Mouse (Mus musculus) bone marrow, adult 2 months (tissue): ENCODE results near the gene Pold1. TPM values are rescaled to one million over a fixed set of nuclear protein-coding genes. Genes with fewer than 3 reads are reported as not detected.

Experiments
- H3K27ac ChIP-seq: fragments of 200-500 bp; 2 replicates; pipeline ENCODE4 v1.5.1; 2012; ENCODE audit warnings: low read depth, mild to moderate bottlenecking, control low read depth, inconsistent platforms, low read length; ENCODE audit not compliant: control insufficient read depth, poor library complexity, insufficient read depth
- H3K4me1 ChIP-seq: fragments of 200-500 bp; 2 replicates; pipeline ENCODE4 v1.6.1; 2011; ENCODE audit warnings: low read length; ENCODE audit not compliant: control insufficient read depth, insufficient read depth
- H3K4me3 ChIP-seq: fragments of 200-500 bp; replicated peaks from 2 replicates; pipeline ENCODE3; 2011; ENCODE audit warnings: mild to moderate bottlenecking, low read depth, low read length, control low read depth; ENCODE audit not compliant: control insufficient read depth
- CTCF ChIP-seq: fragments of 200-500 bp; IDR thresholded peaks from 2 replicates; pipeline ENCODE4 v1.5.1; 2011; ENCODE audit warnings: low read length, control low read depth; ENCODE audit not compliant: control insufficient read depth, insufficient read depth
- POLR2A ChIP-seq: fragments of 200-500 bp; IDR thresholded peaks from 2 replicates; pipeline ENCODE4 v1.6.1; 2011; ENCODE audit warnings: low read depth, mild to moderate bottlenecking, control low read depth, low read length, borderline replicate concordance; ENCODE audit not compliant: control insufficient read depth
- WGBS: fragments of 180-500 bp; shearing (Covaris S2); methylation state at CpG from one replicate; pipeline ENCODE4 v1.1.7; 2018; 5-methylcytosine and 5-hydroxymethylcytosine counted together
- polyA plus RNA-seq: library from polyadenylated mRNA; stranded (reverse); fragments of >200 nt; gene quantifications from 2 replicates; pipeline ENCODE4 v1.2.4, GENCODE M21; 2011; ENCODE audit warnings: low replicate concordance; ENCODE audit not compliant: missing spikeins, insufficient read depth, insufficient read length

Gene Pold1
- polyA plus RNA-seq, 1 experiment: 216 TPM

DNA sequence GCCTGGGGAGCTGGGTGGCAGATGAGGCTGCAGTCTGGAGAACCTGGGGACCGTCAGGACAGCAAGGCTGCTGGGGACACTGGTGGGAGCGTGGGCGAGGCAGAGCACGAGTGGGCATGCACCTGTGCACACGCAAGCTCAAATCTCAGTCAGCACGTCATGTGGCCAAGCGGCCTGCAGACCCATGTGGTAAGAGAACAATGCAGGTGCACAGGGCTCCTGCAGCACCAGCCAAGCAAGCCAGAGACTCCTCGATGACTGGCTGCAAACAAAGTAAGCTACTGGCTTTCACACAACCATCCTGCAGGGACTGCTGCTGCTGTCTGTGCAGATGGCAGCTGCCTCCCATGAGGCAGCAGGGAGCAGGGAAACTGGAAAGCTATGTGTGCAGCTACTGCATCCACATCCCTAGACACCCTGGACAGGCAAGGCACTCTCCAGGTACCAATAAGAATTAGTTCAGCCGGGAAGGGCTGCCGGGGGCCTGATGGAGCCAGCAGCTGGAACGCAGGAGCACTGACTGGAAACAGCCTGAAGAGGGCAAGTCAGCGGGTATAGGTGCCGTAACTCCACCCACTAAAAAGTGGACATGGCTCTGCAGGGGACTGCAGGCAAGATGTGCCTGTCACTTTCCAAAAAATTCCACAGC is 61.6 kb downstream of the Pold1 start:
- no peak for TF ChIP-seq CTCF
- no peak for TF ChIP-seq POLR2A
- peaks cover 6% of the 10 kb centered on the region for H3K4me1 ChIP-seq
- H3K27ac ChIP-seq: no peak overlapping the region
- 86% methylated on average over 13 of the region's 13 CpGs for WGBS
- H3K4me3 ChIP-seq: no peak overlapping the region

DNA sequence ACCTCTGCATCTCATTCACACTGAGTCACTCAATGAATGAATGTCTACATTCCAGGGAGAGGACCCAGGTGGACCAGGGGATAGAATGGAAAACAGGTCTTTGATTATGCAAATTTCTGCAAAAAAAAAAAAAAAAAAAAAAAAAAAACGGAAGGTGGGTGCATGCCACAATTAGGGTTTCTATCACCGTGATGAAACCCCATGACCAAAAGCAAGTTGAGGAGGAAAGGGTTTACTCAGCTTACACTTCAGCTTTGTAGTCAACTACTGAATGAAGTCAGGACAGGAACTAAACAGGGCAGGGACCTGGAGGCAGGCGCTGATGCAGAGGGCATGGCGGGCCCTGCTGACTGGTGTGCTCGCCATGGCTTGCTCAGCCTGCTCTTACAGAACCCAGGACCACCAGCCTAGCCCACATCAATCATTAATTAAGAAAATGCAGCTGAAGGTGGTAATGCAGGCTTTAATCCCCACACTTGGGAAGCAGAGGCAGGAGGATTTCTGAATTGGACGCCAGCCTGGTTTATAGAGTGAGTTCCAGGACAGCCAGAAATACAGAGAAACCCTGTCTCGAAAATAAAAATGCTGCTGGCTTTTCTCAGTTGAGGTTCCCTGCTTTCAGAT is 63.0 kb downstream of the Pold1 start:
- Histone ChIP-seq H3K4me1 (peaks cover 9% of the 10 kb centered on the region), H3K4me3 (no peak overlapping the region), H3K27ac (no peak overlapping the region)
- WGBS: 66% methylated on average over 7 of the region's 7 CpGs
- TF ChIP-seq POLR2A (no peak), CTCF (no peak)

DNA sequence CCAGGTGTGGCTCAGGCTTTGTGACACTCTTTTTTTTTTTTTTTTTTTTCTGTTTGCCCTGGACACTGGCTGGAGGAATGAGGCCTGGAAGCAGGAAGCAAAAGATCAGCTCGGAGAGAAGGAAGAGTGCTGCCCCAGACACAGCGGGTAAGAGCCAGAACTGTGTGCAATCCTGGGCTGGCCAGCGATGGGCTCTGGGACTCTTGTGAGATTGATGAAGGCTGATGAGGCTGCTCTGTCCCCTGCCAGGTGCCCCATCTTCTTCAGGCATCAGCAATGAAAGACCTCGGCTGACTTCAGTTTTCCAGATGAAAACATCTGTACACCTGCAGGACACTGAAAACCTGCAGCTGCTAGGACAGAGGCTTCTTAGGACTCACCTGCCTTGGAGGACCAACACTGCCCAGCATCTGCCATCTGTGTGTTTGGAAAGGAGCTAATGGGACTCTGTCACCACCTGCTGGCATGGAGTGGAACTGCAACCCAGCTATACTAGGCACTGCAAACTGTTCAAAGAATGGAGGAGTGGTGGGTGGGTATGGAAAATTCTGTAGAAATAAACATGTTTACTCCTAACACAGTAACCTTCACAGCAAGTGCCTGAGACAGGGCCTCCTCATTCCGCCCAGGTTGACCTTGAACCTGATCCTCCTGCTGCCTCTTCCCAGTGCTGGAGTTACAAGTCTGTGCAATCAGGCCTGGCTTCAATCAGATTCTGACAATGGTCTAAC is 63.6 kb downstream of the Pold1 start:
- Histone ChIP-seq H3K4me3 (no peak overlapping the region), H3K27ac (0 out of 2 replicates have a peak overlapping the region, but pooled peaks have one; percentile 11), H3K4me1 (peaks cover 9% of the 10 kb centered on the region)
- 41% methylated on average over 5 of the region's 5 CpGs for WGBS
- no peak for TF ChIP-seq POLR2A
- TF ChIP-seq CTCF: peak; percentile 99

DNA sequence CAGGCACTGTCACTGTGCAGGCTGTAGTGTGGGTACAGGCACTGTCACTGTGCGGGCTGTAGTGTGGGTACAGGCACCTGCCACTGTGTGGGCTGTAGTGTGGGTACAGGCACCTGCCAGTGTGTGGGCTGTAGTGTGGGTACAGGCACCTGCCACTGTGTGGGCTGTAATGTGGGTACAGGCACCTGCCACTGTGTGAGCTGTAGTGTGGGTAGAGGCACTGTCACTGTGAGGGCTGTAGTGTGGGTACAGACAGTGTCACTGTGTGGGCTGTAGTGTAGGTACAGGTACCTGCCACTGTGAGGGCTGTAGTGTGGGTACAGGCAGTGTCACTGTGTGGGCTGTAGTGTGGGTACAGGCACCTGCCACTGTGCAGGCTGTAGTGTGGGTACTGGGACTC is 64.5 kb downstream of the Pold1 start:
- TF ChIP-seq POLR2A (no peak), CTCF (no peak)
- WGBS: 89% methylated on average over 1 of the region's 1 CpGs
- H3K4me1 ChIP-seq: peaks cover 9% of the 10 kb centered on the region
- H3K27ac ChIP-seq: no peak overlapping the region
- no peak overlapping the region for H3K4me3 ChIP-seq

DNA sequence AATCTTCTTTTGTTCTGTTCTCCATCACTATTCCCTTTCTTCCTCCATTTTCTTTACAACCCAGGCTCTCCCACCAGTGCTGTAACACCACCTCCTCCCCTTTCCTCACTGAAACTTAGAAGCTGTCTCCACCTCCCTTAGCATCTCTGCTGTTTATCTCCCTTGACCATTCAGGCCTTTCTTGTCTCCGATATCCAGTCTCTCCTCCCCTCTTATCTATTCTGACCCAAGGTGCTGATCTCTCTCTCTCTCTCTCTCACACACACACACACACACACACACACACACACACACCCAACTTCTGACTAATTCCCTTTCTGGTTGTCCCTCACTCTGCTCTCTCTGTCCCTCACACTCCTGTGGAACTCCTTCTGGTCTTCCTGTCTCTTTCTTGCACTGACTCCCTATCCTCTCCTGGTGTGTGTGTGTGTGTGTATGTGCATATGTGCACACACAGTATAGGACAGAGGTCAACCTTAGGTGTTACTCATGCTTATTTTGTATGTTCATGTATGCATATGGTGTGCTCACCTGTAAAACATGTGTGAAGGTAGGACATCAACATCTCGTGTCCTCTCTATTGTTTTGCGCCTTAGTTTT is 65.7 kb downstream of the Pold1 start:
- Histone ChIP-seq H3K27ac (peak overlapping the region; percentile 61; the same call in 1 of the 2 replicates), H3K4me3 (no peak overlapping the region), H3K4me1 (peaks cover 9% of the 10 kb centered on the region)
- no peak for TF ChIP-seq POLR2A
- no peak for TF ChIP-seq CTCF
- WGBS: 61% methylated on average over 3 of the region's 3 CpGs

Other genes starting within 250 kb of the Pold1 start
- 0.75 and 1.8 TPM in 2 replicates for gene Clec11a, start 241.9 kb downstream of the Pold1 start, polyA plus RNA-seq
- gene Shank1, start 238.6 kb downstream of the Pold1 start, polyA plus RNA-seq: 1.9 and 4.2 TPM in 2 replicates
- gene Syt3, start 164.7 kb downstream of the Pold1 start, polyA plus RNA-seq: not detected in 2 replicates
- gene 1700008O03Rik, start 163.0 kb downstream of the Pold1 start, polyA plus RNA-seq: not detected in 2 replicates
- gene Lrrc4b, start 119.8 kb downstream of the Pold1 start, polyA plus RNA-seq: 0.92 TPM in 1 of 2 replicates, not detected in the other
- not detected in 2 replicates for gene Aspdh, start 83.5 kb downstream of the Pold1 start, polyA plus RNA-seq
- 128 and 154 TPM in 2 replicates for gene Josd2, start 80.9 kb downstream of the Pold1 start, polyA plus RNA-seq
- 41.8 and 58.8 TPM in 2 replicates for gene Emc10, start 52.3 kb downstream of the Pold1 start, polyA plus RNA-seq
- 4.6 and 5.0 TPM in 2 replicates for gene Fam71e1, start 52.3 kb downstream of the Pold1 start, polyA plus RNA-seq
- 1.5 and 5.4 TPM in 2 replicates for gene Mybpc2, start 24.2 kb downstream of the Pold1 start, polyA plus RNA-seq
- 25.0 and 55.6 TPM in 2 replicates for gene Spib, start 16.8 kb downstream of the Pold1 start, polyA plus RNA-seq
- gene Nr1h2, start 5.1 kb upstream of the Pold1 start, polyA plus RNA-seq: 87.8 and 123 TPM in 2 replicates
- 21.1 and 49.7 TPM in 2 replicates for gene Napsa, start 23.5 kb upstream of the Pold1 start, polyA plus RNA-seq
- gene Kcnc3, start 41.8 kb upstream of the Pold1 start, polyA plus RNA-seq: 1.1 and 3.9 TPM in 2 replicates
- 0.41 TPM in 1 of 2 replicates, not detected in the other for gene Myh14, start 122.0 kb upstream of the Pold1 start, polyA plus RNA-seq
- not detected in 2 replicates for gene Izumo2, start 159.9 kb upstream of the Pold1 start, polyA plus RNA-seq
- gene Vrk3, start 199.6 kb upstream of the Pold1 start, polyA plus RNA-seq: 21.6 and 33.6 TPM in 2 replicates
- 0.99 and 2.3 TPM in 2 replicates for gene Zfp473, start 202.2 kb upstream of the Pold1 start, polyA plus RNA-seq